Mouse (Mus musculus) embryonic stem cell, embryonic (primary cell): ENCODE results near the gene Hoxc10.

Source experiments
- CTCF ChIA-PET, 4 experiments: fragments of 300-600 bp in 2 of 4; fragments of 350-600 bp in 2 of 4; sonication (Branson Sonifier 250); formaldehyde crosslinking; loops; one replicate each; lab custom pipeline; 2022; ENCODE audit warnings: inconsistent platforms in 2 of 4; lab: Charles Lee
- POLR2A ChIA-PET, 4 experiments: fragments of 300-600 bp in 2 of 4; fragments of 350-600 bp in 2 of 4; sonication (Branson Sonifier 250); formaldehyde crosslinking; loops; one replicate each; lab custom pipeline; 2022; ENCODE audit warnings: antibody characterized with exemption in 4 of 4, inconsistent platforms in 1 of 4; lab: Charles Lee

Hoxc10 gene

GRCm38 (mm10) chr15:103000501-103000901 is 33.9 kb downstream of the Hoxc10 start:
- CTCF ChIA-PET, result interaction anchor here in 3 of 4 experiments (0.7 to 2.8 kb wide), 9 partner anchors 13 to 821 kb away, joined by 3 to 13 read pairs (median 6); no protein-coding TSS in a partner anchor
- POLR2A ChIA-PET, result interaction anchor here in 3 of 4 experiments (0.7 to 2.4 kb wide), 12 partner anchors 9 to 171 kb away, joined by 3 to 11 read pairs (median 4); partner anchors contain the start of gene Hoxc8 (in 2 of the 3)

GRCm38 (mm10) chr15:103001370-103001769 is 34.8 kb downstream of the Hoxc10 start:
- CTCF ChIA-PET, result interaction anchor here in 3 of 4 experiments (0.7 to 2.8 kb wide), 4 partner anchors 14 to 322 kb away, joined by 3 to 13 read pairs (median 3); no protein-coding TSS in a partner anchor
- POLR2A ChIA-PET, result interaction anchor here in 1 of 4 experiments (1.0 kb wide), 1 partner anchor 12 kb away, joined by 3 read pairs; no protein-coding TSS in a partner anchor

- POLR2A ChIA-PET, result no interaction called here
- CTCF ChIA-PET, result interaction anchor here in 1 of 4 experiments (1.1 kb wide), 1 partner anchor 128 kb away, joined by 3 read pairs; no protein-coding TSS in a partner anchor
Observed at GRCm38 (mm10) chr15:103002156-103002555, 35.6 kb downstream of the Hoxc10 start.

- ChIA-PET POLR2A (interaction anchor here in 1 of 4 experiments (0.5 kb wide), 1 partner anchor 18 kb away, joined by 3 read pairs; no protein-coding TSS in a partner anchor), CTCF (interaction anchor here in 1 of 4 experiments (0.6 to 1.1 kb wide), 2 partner anchors 15 to 128 kb away, joined by 3 to 4 read pairs; no protein-coding TSS in a partner anchor)
Observed at GRCm38 (mm10) chr15:103002821-103003448, 36.3 kb downstream of the Hoxc10 start.

- POLR2A ChIA-PET, result interaction anchor here in 3 of 4 experiments (0.7 to 2.1 kb wide), 13 partner anchors 8 to 1510 kb away, joined by 3 to 7 read pairs (median 4); partner anchors contain the start of gene Hoxc8 (in 2 of the 3)
- CTCF ChIA-PET, result interaction anchor here (0.6 to 3.2 kb wide), 16 partner anchors 9 to 243 kb away, joined by 3 to 14 read pairs (median 4); partner anchors contain the start of gene Hoxc10 (in 1 of the 4)
Observed at GRCm38 (mm10) chr15:103005308-103005707, 38.7 kb downstream of the Hoxc10 start.

GRCm38 (mm10) chr15:103005797-103006196 is 39.2 kb downstream of the Hoxc10 start:
- CTCF ChIA-PET, result interaction anchor here (0.6 to 3.2 kb wide), 12 partner anchors 8 to 172 kb away, joined by 3 to 25 read pairs (median 5); partner anchors contain the start of gene Hoxc10 (in 1 of the 4)
- POLR2A ChIA-PET, result interaction anchor here in 3 of 4 experiments (0.7 to 2.2 kb wide), 10 partner anchors 8 to 1510 kb away, joined by 3 to 6 read pairs (median 4); partner anchors contain the start of gene Hoxc5 (in 1 of the 3)

GRCm38 (mm10) chr15:103006326-103006725 is 39.7 kb downstream of the Hoxc10 start:
- CTCF ChIA-PET, result interaction anchor here (0.6 to 3.2 kb wide), 6 partner anchors 9 to 171 kb away, joined by 3 to 25 read pairs (median 8); partner anchors contain the start of gene Hoxc10 (in 1 of the 4)
- POLR2A ChIA-PET, result interaction anchor here in 2 of 4 experiments (0.7 to 2.2 kb wide), 6 partner anchors 19 to 1511 kb away, joined by 3 to 6 read pairs (median 4); partner anchors contain the start of gene Hoxc5 (in 1 of the 2)

GRCm38 (mm10) chr15:103009265-103010111 is 42.9 kb downstream of the Hoxc10 start:
- POLR2A ChIA-PET, result interaction anchor here (0.9 to 3.2 kb wide), 10 partner anchors 10 to 159 kb away, joined by 3 to 11 read pairs (median 5); partner anchors contain the start of genes Hoxc10 (in 1 of the 4), Hoxc5 (in 1 of the 4) and Hoxc8 (in 1 of the 4)
- CTCF ChIA-PET, result interaction anchor here in 3 of 4 experiments (0.6 to 5.0 kb wide), 11 partner anchors 19 to 628 kb away, joined by 3 to 44 read pairs (median 4); partner anchors contain the start of genes Copz1 (in 1 of the 3) and Hoxc8 (in 1 of the 3)

- POLR2A ChIA-PET, result interaction anchor here (0.8 to 3.2 kb wide), 12 partner anchors 11 to 229 kb away, joined by 3 to 11 read pairs (median 5); partner anchors contain the start of genes Cbx5 (in 1 of the 4), Hoxc10 (in 1 of the 4), Hoxc5 (in 1 of the 4) and Hoxc8 (in 1 of the 4)
- CTCF ChIA-PET, result interaction anchor here (0.5 to 5.0 kb wide), 16 partner anchors 21 to 629 kb away, joined by 3 to 44 read pairs (median 4); partner anchors contain the start of gene Copz1 (in 1 of the 4)
Observed at GRCm38 (mm10) chr15:103010112-103010846, 43.7 kb downstream of the Hoxc10 start.

- ChIA-PET POLR2A (interaction anchor here in 3 of 4 experiments (0.8 to 3.2 kb wide), 12 partner anchors 11 to 228 kb away, joined by 3 to 11 read pairs (median 5); partner anchors contain the start of genes Cbx5 (in 1 of the 3), Hoxc10 (in 1 of the 3) and Hoxc5 (in 1 of the 3)), CTCF (interaction anchor here (0.5 to 5.0 kb wide), 19 partner anchors 12 to 304 kb away, joined by 3 to 44 read pairs (median 4); partner anchors contain the start of genes Hoxc10 (in 1 of the 4) and Hoxc5 (in 1 of the 4))
Observed at GRCm38 (mm10) chr15:103010847-103011555, 44.4 kb downstream of the Hoxc10 start.

- POLR2A ChIA-PET, result interaction anchor here in 3 of 4 experiments (1.0 to 3.2 kb wide), 9 partner anchors 12 to 227 kb away, joined by 3 to 10 read pairs (median 5); partner anchors contain the start of gene Cbx5 (in 1 of the 3)
- CTCF ChIA-PET, result interaction anchor here (0.5 to 5.0 kb wide), 16 partner anchors 13 to 171 kb away, joined by 3 to 44 read pairs (median 4); partner anchors contain the start of genes Hoxc10 (in 1 of the 4) and Hoxc5 (in 1 of the 4)
Observed at GRCm38 (mm10) chr15:103011928-103012486, 45.4 kb downstream of the Hoxc10 start.

GRCm38 (mm10) chr15:103013238-103013984 is 46.8 kb downstream of the Hoxc10 start:
- CTCF ChIA-PET, result interaction anchor here (0.5 to 5.0 kb wide), 57 partner anchors 8 to 1046 kb away, joined by 3 to 44 read pairs (median 4); partner anchors contain the start of gene Hoxc8 (in 1 of the 4)
- POLR2A ChIA-PET, result interaction anchor here in 3 of 4 experiments (0.6 to 1.9 kb wide), 24 partner anchors 9 to 164 kb away, joined by 3 to 10 read pairs (median 4); partner anchors contain the start of genes Hoxc5 (in 1 of the 3) and Hoxc6 (in 1 of the 3)

GRCm38 (mm10) chr15:103014166-103015008 is 47.8 kb downstream of the Hoxc10 start:
- ChIA-PET POLR2A (interaction anchor here in 3 of 4 experiments (0.6 to 1.9 kb wide), 15 partner anchors 10 to 163 kb away, joined by 3 to 10 read pairs (median 5); partner anchors contain the start of gene Hoxc5 (in 1 of the 3)), CTCF (interaction anchor here (0.6 to 5.0 kb wide), 35 partner anchors 9 to 632 kb away, joined by 3 to 44 read pairs (median 5); partner anchors contain the start of genes Hoxc8 (in 2 of the 4), Hoxc10 (in 1 of the 4) and Hoxc5 (in 1 of the 4))
